Comparison of ENCODE assay signal across 8 mouse cellular contexts in the genomic region with DNA sequence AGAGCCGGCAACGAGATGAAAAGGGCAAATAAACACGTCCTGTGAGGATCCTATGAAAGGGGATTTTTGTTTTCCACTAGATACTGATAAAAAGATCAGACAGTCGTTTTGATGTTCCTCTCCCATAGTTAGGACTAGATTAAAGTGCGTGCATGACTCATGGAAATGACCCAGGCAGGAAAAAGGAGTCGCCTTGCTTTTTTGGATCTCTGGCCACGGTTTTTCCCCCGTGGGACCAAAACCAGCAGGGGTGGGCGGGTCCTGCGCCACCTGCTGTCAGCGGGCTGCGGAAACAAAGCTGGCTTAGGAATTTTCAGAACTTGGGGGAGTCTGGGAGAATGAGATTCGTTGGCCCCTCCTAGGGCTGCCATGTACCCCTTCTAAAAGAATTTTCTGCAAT.
DNase-seq lines count a peak whose midpoint lies in the region; ATAC-seq and TF ChIP-seq lines count a peak whose summit lies in the region.

No protein-coding gene starts in this region.

- TF ChIP-seq POLR2A in lung, adult 2 months (IDR thresholded peaks at IDR 0.05; ENCODE audit: borderline replicate concordance, extremely low read depth, low read depth, low read length) = no peak

- H3K4me1 ChIP-seq in lung, adult 2 months (ENCODE audit: control insufficient read depth, insufficient read depth, low read length) = peaks cover 4% of the 10 kb centered on the region; the same call in 1 of the 2 replicates
- H3K4me1 ChIP-seq in neural tube, embryonic 15.5 days = peaks cover 9% of the 10 kb centered on the region

- H3K9ac ChIP-seq in neural tube, embryonic 15.5 days (replicated peaks) = no peak overlapping the region

- peak overlapping the region; percentile 48; the same call in 1 of the 2 replicates for H3K27ac ChIP-seq in layer of hippocampus, adult 2 months
- no peak overlapping the region for H3K27ac ChIP-seq in neural tube, embryonic 15.5 days (replicated peaks)

- H3K36me3 ChIP-seq in neural tube, embryonic 15.5 days = no peaks in the 10 kb centered on the region

- H3K4me2 ChIP-seq in neural tube, embryonic 15.5 days = peak overlapping the region; percentile 46

- peak; percentile 84 for TF ChIP-seq CTCF in layer of hippocampus, adult 2 months (conservative IDR thresholded peaks at IDR 0.05)
- TF ChIP-seq CTCF in lung, adult 2 months (IDR thresholded peaks at IDR 0.05; ENCODE audit: insufficient read depth, low read length) = peak; percentile 54

- peak; percentile 11 to 35 for DNase-seq in layer of hippocampus, adult 2 months (ENCODE audit: low spot score in 2 of 2)
- no peak for DNase-seq in layer of hippocampus, postnatal 14 days (ENCODE audit: low spot score in 2 of 2)
- peak; percentile 20 for DNase-seq in embryo, embryonic 11.5 days (ENCODE audit: low read depth, low spot score)
- DNase-seq in heart, adult 8-10 months (ENCODE audit: low spot score) = peak; percentile 82
- DNase-seq in kidney, adult 18-20 months = peak; percentile 78
- peak; percentile 61 for DNase-seq in lung, adult 2 months
- DNase-seq in urinary bladder, postnatal 14 days (ENCODE audit: low spot score) = peak; percentile 66

- 6% methylated on average over 13 of the region's 13 CpGs for WGBS in lung, adult 2 months
- WGBS in neural tube, embryonic 15.5 days = 8% methylated on average over 13 of the region's 13 CpGs

- H3K9me3 ChIP-seq in neural tube, embryonic 15.5 days (replicated peaks) = no peaks in the 10 kb centered on the region

- H3K27me3 ChIP-seq in neural tube, embryonic 15.5 days (replicated peaks) = no peaks in the 10 kb centered on the region

- peak overlapping the region; percentile 33; the same call in 1 of the 2 replicates for H3K4me3 ChIP-seq in layer of hippocampus, adult 2 months
- no peak overlapping the region for H3K4me3 ChIP-seq in lung, adult 2 months (replicated peaks; ENCODE audit: extremely low read depth, low read depth, low read length)
- 0 out of 2 replicates have a peak overlapping the region, but pooled peaks have one; percentile 2 for H3K4me3 ChIP-seq in neural tube, embryonic 15.5 days (replicated peaks)

- no peak for ATAC-seq in neural tube, embryonic 15.5 days (ENCODE audit: low FRiP score)

Comparison
In these comparisons a context has a peak if more than half of its experiments do, and no peak if none do; other contexts are left out.
1. DNase-seq: peak in layer of hippocampus, adult 2 months (2 of 2), embryo, embryonic 11.5 days (single experiment), heart, adult 8-10 months (single experiment), kidney, adult 18-20 months (single experiment), lung, adult 2 months (single experiment) and urinary bladder, postnatal 14 days (single experiment); none in layer of hippocampus, postnatal 14 days (0 of 2).